Mouse (Mus musculus) hindbrain, embryonic 16.5 days (tissue): ENCODE data around the gene Racgap1. TPM values are rescaled to one million over a fixed set of nuclear protein-coding genes. Genes with fewer than 3 reads are reported as not detected.
A peak's percentile ranks its signal among the peaks of the same experiment; 100 is the strongest.

ENCODE experiments used
- ATAC-seq: fragments of 200-750 bp; cut with Nextera tagmentation; 2 replicates; pipeline ENCODE4 v1.8.0; 2017; ENCODE audit warnings: moderate TSS enrichment, moderate library complexity
- H3K27ac ChIP-seq: fragments of 300-500 bp; sonication (generic); 2 replicates; pipeline ENCODE4 v1.5.1; 2014; ENCODE audit warnings: low read depth, mild to moderate bottlenecking, control low read depth, low read length, moderate library complexity
- H3K27me3 ChIP-seq: fragments of 300-500 bp; sonication (generic); replicated peaks from 2 replicates; pipeline ENCODE4 v1.6.1; 2014; ENCODE audit warnings: low read length; ENCODE audit not compliant: control insufficient read depth, insufficient read depth
- H3K36me3 ChIP-seq: fragments of 300-500 bp; sonication (generic); 2 replicates; pipeline ENCODE4 v1.6.1; 2014; ENCODE audit warnings: mild to moderate bottlenecking, low read length, moderate library complexity, mixed read lengths; ENCODE audit not compliant: control insufficient read depth, insufficient read depth
- H3K4me1 ChIP-seq: fragments of 300-500 bp; sonication (generic); 2 replicates; pipeline ENCODE4 v1.6.1; 2014; ENCODE audit warnings: low read depth, low read length; ENCODE audit not compliant: control insufficient read depth, insufficient read depth
- H3K4me2 ChIP-seq: fragments of 300-500 bp; sonication (generic); 2 replicates; pipeline ENCODE4 v1.6.1; 2014; ENCODE audit warnings: mild to moderate bottlenecking, low read length, control low read depth, moderate library complexity
- H3K4me3 ChIP-seq: fragments of 300-500 bp; sonication (generic); 2 replicates; pipeline ENCODE4 v1.5.1; 2014; ENCODE audit warnings: mild to moderate bottlenecking, low read length, control low read depth, moderate library complexity
- H3K9ac ChIP-seq: fragments of 300-500 bp; sonication (generic); 2 replicates; pipeline ENCODE4 v1.6.1; 2014; ENCODE audit warnings: low read depth, mild to moderate bottlenecking, control low read depth, low read length, moderate library complexity
- H3K9me3 ChIP-seq: fragments of 300-500 bp; sonication (generic); 2 replicates; pipeline ENCODE4 v1.6.1; 2014; ENCODE audit warnings: mild to moderate bottlenecking, low read length, moderate library complexity; ENCODE audit not compliant: control insufficient read depth
- WGBS: fragments of 180-500 bp; shearing (Covaris S2); extraction: QIAGEN DNeasy Blood & Tissue Kit; methylation state at CpG from one replicate; pipeline ENCODE4 v1.1.7; 2014; 5-methylcytosine and 5-hydroxymethylcytosine counted together
- polyA plus RNA-seq: library from polyadenylated mRNA; unstranded; fragments of >200 nt; fragmentation: Nextera tagmentation; extraction: Ambion mirVana; gene quantifications from 2 replicates; pipeline ENCODE4 v1.2.1, GENCODE M21; 2015

Gene Racgap1
- polyA plus RNA-seq, 1 experiment from 2014 or later = 56.7 TPM

DNA sequence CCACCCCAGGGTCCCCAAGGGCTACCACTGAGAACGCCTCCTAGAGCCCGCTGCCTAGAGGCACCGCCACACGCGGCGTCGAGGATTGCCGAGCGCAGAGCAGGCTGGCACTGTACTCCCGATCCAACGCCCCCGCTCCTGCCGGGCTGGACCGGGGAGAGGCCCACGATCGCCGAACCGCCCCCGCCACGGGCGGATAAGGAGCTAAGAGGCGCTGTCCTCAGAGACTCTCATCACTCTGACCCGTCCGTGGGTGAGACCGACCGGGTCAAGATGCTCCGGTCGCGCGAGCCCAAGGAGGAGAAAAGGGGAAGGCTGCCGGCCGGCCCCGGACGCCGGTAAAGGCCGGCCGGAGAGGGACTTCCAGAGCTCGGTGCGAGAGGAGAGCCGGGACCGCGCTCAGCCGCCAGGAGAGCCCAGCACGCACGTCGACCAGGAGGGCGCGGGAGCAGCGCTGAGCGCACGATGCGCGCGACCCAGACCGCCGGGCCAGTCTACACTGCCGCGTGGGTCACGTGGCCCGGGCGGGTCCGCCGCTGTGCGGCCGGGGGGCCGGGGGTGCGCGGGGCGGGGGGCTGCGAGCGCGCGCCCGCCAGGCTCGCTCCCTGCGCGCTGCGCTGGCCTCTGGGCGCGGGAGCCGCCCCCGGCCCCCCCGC, 60.9 kb downstream of the Racgap1 start, which contains the start of gene Aqp5:
Gene Aqp5 (plus strand): TSS at position 354 of the 656 bp plus-strand sequence.
- ATAC-seq = peak; percentile 68
- WGBS = 1% methylated on average over 38 of the region's 83 CpGs
- H3K27me3 ChIP-seq = peaks cover 61% of the 10 kb centered on the region

DNA sequence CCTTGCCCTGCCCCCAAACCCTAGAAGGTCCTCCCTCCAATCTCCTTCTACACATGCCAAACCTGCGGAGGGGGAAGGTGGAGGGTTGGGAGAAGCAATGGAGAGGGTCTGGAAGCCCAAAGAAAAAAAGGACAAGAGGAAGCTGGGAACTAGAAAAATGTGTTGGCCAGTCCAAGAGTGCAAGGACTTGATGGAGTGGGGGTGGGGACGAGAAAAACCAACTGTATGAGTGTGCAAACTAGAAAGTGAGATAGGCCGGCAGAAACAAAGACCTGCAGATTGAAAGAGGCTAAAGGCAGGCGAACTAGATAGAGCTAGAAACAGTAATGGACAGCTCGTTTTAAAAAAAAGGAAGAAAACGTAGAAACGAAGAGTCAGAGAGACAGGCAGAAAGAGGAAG, 61.8 kb downstream of the Racgap1 start:
- H3K4me2 ChIP-seq = no peak overlapping the region
- H3K27me3 ChIP-seq = peaks cover 61% of the 10 kb centered on the region
- WGBS = 25% methylated on average over 7 of the region's 7 CpGs
- H3K36me3 ChIP-seq = no peaks in the 10 kb centered on the region
- H3K9me3 ChIP-seq = no peaks in the 10 kb centered on the region
- H3K27ac ChIP-seq = no peak overlapping the region
- ATAC-seq = no peak
- no peak overlapping the region for H3K9ac ChIP-seq
- H3K4me1 ChIP-seq = peaks cover 7% of the 10 kb centered on the region
- no peak overlapping the region for H3K4me3 ChIP-seq

More for the DNA sequence above, 60.9 kb downstream of the Racgap1 start, which contains the start of gene Aqp5:
- H3K4me1 ChIP-seq = peaks cover 4% of the 10 kb centered on the region
- peak within 1 kb of the TSS; percentile 52 for H3K9ac ChIP-seq
- H3K27ac ChIP-seq = no peak within 1 kb of the TSS
- no peaks in the 10 kb centered on the region for H3K9me3 ChIP-seq
- H3K4me2 ChIP-seq = peak within 1 kb of the TSS; percentile 65
- H3K4me3 ChIP-seq = peak within 1 kb of the TSS; percentile 47
- H3K36me3 ChIP-seq = no peaks in the 10 kb centered on the region

DNA sequence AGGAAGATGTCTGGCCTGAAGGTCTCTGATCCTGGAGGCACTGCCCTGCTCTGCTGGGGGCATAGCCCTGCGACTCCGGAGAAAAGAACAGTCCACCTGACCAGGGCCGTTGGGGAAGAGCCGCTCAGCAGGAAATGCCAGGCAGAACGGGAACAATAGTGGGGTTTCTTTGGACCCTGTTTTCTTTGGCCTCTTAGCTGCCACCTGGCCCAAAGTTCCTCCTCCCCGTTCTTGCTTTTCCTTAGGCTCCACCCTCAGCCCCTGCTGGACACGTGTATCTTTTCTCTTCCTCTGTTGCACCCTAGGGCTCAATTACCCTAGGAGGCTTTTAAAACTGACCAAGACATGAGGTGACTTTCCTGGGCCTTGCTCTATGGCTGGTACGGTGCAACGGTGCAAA, 62.2 kb downstream of the Racgap1 start:
- ATAC-seq = no peak
- peaks cover 11% of the 10 kb centered on the region for H3K4me1 ChIP-seq
- no peaks in the 10 kb centered on the region for H3K9me3 ChIP-seq
- no peak overlapping the region for H3K27ac ChIP-seq
- H3K9ac ChIP-seq = no peak overlapping the region
- no peaks in the 10 kb centered on the region for H3K36me3 ChIP-seq
- 3% methylated on average over 9 of the region's 9 CpGs for WGBS
- H3K27me3 ChIP-seq = peaks cover 66% of the 10 kb centered on the region
- H3K4me3 ChIP-seq = no peak overlapping the region
- H3K4me2 ChIP-seq = no peak overlapping the region

DNA sequence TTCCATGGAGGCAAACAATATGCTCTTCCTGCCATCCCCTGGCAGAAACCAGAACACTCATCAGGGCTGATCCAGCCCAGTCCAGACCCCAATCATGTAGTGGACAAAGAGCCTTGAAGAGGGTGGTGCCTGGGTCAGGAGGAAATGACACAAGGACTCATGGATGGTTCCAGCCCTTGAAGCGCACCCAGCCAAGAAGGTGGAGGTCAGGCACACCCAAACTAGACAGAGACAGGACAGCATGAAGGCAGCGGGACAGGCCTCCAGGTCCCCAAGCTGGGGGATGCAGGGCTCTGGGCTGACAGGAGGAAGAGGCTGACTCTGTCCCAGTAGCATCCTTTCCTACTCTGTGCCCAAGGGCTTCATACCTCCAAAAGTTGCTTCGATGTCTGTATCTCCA, 64.9 kb downstream of the Racgap1 start:
- Histone ChIP-seq H3K4me1 (peaks cover 21% of the 10 kb centered on the region), H3K4me3 (no peak overlapping the region), H3K4me2 (no peak overlapping the region), H3K36me3 (no peaks in the 10 kb centered on the region), H3K27me3 (peaks cover 66% of the 10 kb centered on the region), H3K9me3 (no peaks in the 10 kb centered on the region), H3K9ac (no peak overlapping the region), H3K27ac (no peak overlapping the region)
- no peak for ATAC-seq
- WGBS = 96% methylated on average over 3 of the region's 3 CpGs

GRCm38 (mm10) chr15:99585741-99586140, 65.7 kb downstream of the Racgap1 start:
- H3K36me3 ChIP-seq = no peaks in the 10 kb centered on the region
- WGBS = 80% methylated on average over 6 of the region's 6 CpGs
- H3K9me3 ChIP-seq = no peaks in the 10 kb centered on the region
- ATAC-seq = no peak
- H3K4me1 ChIP-seq = peaks cover 20% of the 10 kb centered on the region
- H3K27me3 ChIP-seq = peaks cover 63% of the 10 kb centered on the region
- no peak overlapping the region for H3K4me3 ChIP-seq
- no peak overlapping the region for H3K4me2 ChIP-seq
- no peak overlapping the region for H3K27ac ChIP-seq
- no peak overlapping the region for H3K9ac ChIP-seq

DNA sequence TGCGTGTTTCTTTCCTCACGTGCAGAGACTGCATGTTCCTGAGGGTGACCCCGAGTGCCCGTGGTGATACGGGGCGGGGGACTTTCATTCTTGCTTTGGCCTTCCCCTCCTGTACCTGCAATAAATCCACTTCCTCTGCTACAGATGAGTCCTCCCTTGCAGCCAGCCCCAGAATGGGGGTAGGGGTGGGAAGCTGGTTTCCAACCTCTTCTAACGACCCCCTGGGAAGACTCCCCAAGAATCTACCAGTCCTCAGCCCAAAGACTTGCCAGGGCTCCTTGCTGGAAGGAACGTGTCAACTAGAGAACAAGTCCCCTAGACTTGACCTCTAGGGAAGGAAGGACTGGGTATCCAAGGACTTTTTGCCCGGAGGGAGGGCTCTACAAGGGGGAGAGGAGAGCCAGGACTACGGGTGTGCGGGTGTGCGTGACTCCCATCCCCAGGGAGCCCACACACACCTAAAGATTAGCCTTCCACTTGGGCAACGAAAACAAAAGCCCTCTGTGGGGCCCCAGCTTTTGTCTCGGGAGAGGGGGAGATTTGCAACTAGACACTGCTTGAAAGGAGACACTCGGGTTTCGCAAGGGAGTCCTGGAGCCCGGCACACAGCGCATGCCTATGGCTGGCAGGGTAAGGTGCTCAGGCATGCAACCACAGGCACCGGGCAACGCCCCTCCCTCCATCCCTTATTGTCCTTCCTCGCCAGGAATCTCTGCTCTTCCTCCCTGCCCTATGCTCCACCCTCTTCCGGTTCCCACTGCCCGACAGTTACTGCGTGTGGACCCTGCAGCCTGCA, 66.9 kb downstream of the Racgap1 start:
- ATAC-seq = no peak
- peak overlapping the region; percentile 17; the same call in 1 of the 2 replicates for H3K4me3 ChIP-seq

GRCm38 (mm10) chr15:99583463-99584344, 67.8 kb downstream of the Racgap1 start:
- Histone ChIP-seq H3K4me3 (peak overlapping the region; percentile 36), H3K36me3 (no peaks in the 10 kb centered on the region), H3K27ac (no peak overlapping the region), H3K9me3 (no peaks in the 10 kb centered on the region), H3K9ac (peak overlapping the region; percentile 41; the same call in 1 of the 2 replicates), H3K27me3 (peaks cover 44% of the 10 kb centered on the region), H3K4me2 (peak overlapping the region; percentile 56), H3K4me1 (peaks cover 16% of the 10 kb centered on the region)
- peak; percentile 35; the same call in 1 of the 2 replicates for ATAC-seq
- WGBS = 2% methylated on average over 50 of the region's 54 CpGs

More for the DNA sequence above, 66.9 kb downstream of the Racgap1 start:
- H3K4me1 ChIP-seq = peaks cover 16% of the 10 kb centered on the region
- peaks cover 53% of the 10 kb centered on the region for H3K27me3 ChIP-seq
- H3K27ac ChIP-seq = no peak overlapping the region
- 2% methylated on average over 24 of the region's 24 CpGs for WGBS
- H3K9ac ChIP-seq = no peak overlapping the region
- H3K4me2 ChIP-seq = peak overlapping the region; percentile 56
- no peaks in the 10 kb centered on the region for H3K9me3 ChIP-seq
- no peaks in the 10 kb centered on the region for H3K36me3 ChIP-seq

DNA sequence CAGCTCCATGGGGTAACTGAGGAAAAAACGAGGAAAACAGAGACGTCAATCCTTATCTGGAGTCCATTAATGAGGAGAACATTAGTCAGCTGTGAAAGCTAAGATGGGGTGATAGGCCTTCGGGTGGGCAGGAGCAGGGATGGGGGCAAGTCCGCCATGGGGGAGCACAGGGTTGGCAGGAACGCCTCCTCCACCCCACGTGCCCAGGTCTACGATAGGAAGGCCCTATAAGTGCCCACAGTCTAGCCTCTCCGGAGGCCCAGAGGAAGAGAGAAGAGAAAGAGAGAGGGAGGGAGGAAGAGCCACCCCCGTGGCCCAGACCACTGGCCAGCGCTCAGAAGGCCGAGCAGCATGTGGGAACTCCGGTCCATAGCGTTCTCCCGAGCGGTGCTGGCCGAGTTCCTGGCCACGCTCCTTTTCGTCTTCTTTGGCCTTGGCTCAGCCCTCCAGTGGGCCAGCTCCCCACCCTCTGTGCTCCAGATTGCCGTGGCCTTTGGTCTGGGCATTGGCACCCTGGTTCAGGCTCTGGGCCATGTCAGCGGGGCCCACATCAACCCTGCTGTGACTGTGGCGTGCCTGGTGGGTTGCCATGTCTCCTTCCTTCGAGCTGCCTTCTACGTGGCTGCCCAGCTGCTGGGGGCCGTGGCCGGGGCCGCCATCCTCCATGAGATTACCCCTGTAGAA, 72.5 kb downstream of the Racgap1 start, which contains the start of gene Aqp2:
Gene Aqp2 (plus strand): TSS at position 254 of the 684 bp plus-strand sequence.
- 76% methylated on average over 26 of the region's 26 CpGs for WGBS

More for the DNA sequence above, 72.5 kb downstream of the Racgap1 start, which contains the start of gene Aqp2:
- Histone ChIP-seq H3K4me2 (no peak within 1 kb of the TSS), H3K27me3 (peaks cover 16% of the 10 kb centered on the region), H3K4me1 (peaks cover 6% of the 10 kb centered on the region), H3K4me3 (no peak within 1 kb of the TSS), H3K36me3 (no peaks in the 10 kb centered on the region), H3K27ac (no peak within 1 kb of the TSS), H3K9me3 (no peaks in the 10 kb centered on the region), H3K9ac (no peak within 1 kb of the TSS)
- ATAC-seq = peak; percentile 50; the same call in 1 of the 2 replicates
